Mouse (Mus musculus): ENCODE data around the gene Abcg4. TPM values are rescaled to one million over a fixed set of nuclear protein-coding genes. Genes with fewer than 3 reads are reported as not detected.

Gene Abcg4
- 52.4 and 58.7 TPM in 2 replicates for polyA plus RNA-seq (2012; rRNA removed)

GRCm38 (mm10) chr9:44288076-44288958 lies at the start of gene Abcg4:
Abcg4 (minus strand) TSS chr9:44288615.

GRCm38 (mm10) chr9:44334396-44335330 lies 46.2 kb upstream of the Abcg4 start, which contains the start of gene H2afx:
H2afx (plus strand) TSS chr9:44334694.

GRCm38 (mm10) chr9:44325768-44326370 lies 37.5 kb upstream of the Abcg4 start, which contains the start of gene Dpagt1:
Dpagt1 (plus strand) TSS chr9:44326019.

GRCm38 (mm10) chr9:44319887-44320798 lies 31.7 kb upstream of the Abcg4 start, which contains the start of gene C2cd2l:
C2cd2l (minus strand) TSS chr9:44320285.

GRCm38 (mm10) chr9:44305466-44306079 lies 17.2 kb upstream of the Abcg4 start, which contains the start of gene Hinfp:
Hinfp (minus strand) TSS chr9:44305671.

GRCm38 (mm10) chr9:44268432-44268831 lies 20.0 kb downstream of the Abcg4 start, which contains the start of gene Nlrx1:
Nlrx1 (minus strand) TSS chr9:44268599.

GRCm38 (mm10) chr9:44251314-44251713 lies 37.1 kb downstream of the Abcg4 start, which contains the start of gene Pdzd3:
Pdzd3 (minus strand) TSS chr9:44251471.

GRCm38 (mm10) chr9:44240399-44240798 lies 48.0 kb downstream of the Abcg4 start, which contains the start of gene Ccdc153:
Ccdc153 (plus strand) TSS chr9:44240676.

GRCm38 (mm10) chr9:44233802-44234478 lies 54.5 kb downstream of the Abcg4 start, which contains the start of gene Cbl:
Cbl (minus strand) TSS chr9:44234049.

Other genes with a start within 250 kb of the Abcg4 start
- gene Thy1, start 245.2 kb downstream of the Abcg4 start, polyA plus RNA-seq (2012; rRNA removed) = 8.2 and 13.4 TPM in 2 replicates
- 1.8 and 2.7 TPM in 2 replicates for gene Usp2, start 221.6 kb downstream of the Abcg4 start, polyA plus RNA-seq (2012; rRNA removed)
- gene Mfrp, start 186.9 kb downstream of the Abcg4 start, polyA plus RNA-seq (2012; rRNA removed) = 1.3 and 1.9 TPM in 2 replicates
- 4.3 and 5.5 TPM in 2 replicates for gene C1qtnf5, start 181.4 kb downstream of the Abcg4 start, polyA plus RNA-seq (2012; rRNA removed)
- 0.16 and 0.32 TPM in 2 replicates for gene Gm49380, start 175.1 kb downstream of the Abcg4 start, polyA plus RNA-seq (2012; rRNA removed)
- 30.0 and 33.0 TPM in 2 replicates for gene Rnf26, start 175.1 kb downstream of the Abcg4 start, polyA plus RNA-seq (2012; rRNA removed)
- 29.7 and 40.4 TPM in 2 replicates for gene Mcam, start 154.1 kb downstream of the Abcg4 start, polyA plus RNA-seq (2012; rRNA removed)
- gene Cbl, start 54.6 kb downstream of the Abcg4 start, polyA plus RNA-seq (2012; rRNA removed) = 22.4 and 23.4 TPM in 2 replicates
- gene Ccdc153, start 47.9 kb downstream of the Abcg4 start, polyA plus RNA-seq (2012; rRNA removed) = 0.07 and 0.13 TPM in 2 replicates
- 0.74 and 0.75 TPM in 2 replicates for gene Pdzd3, start 37.1 kb downstream of the Abcg4 start, polyA plus RNA-seq (2012; rRNA removed)
- gene Nlrx1, start 20.0 kb downstream of the Abcg4 start, polyA plus RNA-seq (2012; rRNA removed) = 4.3 and 4.6 TPM in 2 replicates
- 43.3 and 49.9 TPM in 2 replicates for gene Hinfp, start 17.1 kb upstream of the Abcg4 start, polyA plus RNA-seq (2012; rRNA removed)
- 47.2 and 53.2 TPM in 2 replicates for gene C2cd2l, start 31.7 kb upstream of the Abcg4 start, polyA plus RNA-seq (2012; rRNA removed)
- 38.7 and 39.4 TPM in 2 replicates for gene Dpagt1, start 37.4 kb upstream of the Abcg4 start, polyA plus RNA-seq (2012; rRNA removed)
- gene H2afx, start 46.1 kb upstream of the Abcg4 start, polyA plus RNA-seq (2012; rRNA removed) = 197 and 236 TPM in 2 replicates
- 50.4 and 50.6 TPM in 2 replicates for gene Hmbs, start 55.6 kb upstream of the Abcg4 start, polyA plus RNA-seq (2012; rRNA removed)
- gene Vps11, start 73.1 kb upstream of the Abcg4 start, polyA plus RNA-seq (2012; rRNA removed) = 36.0 and 37.5 TPM in 2 replicates
- 47.0 and 53.6 TPM in 2 replicates for gene Hyou1, start 90.9 kb upstream of the Abcg4 start, polyA plus RNA-seq (2012; rRNA removed)
- 48.9 and 50.0 TPM in 2 replicates for gene Slc37a4, start 108.2 kb upstream of the Abcg4 start, polyA plus RNA-seq (2012; rRNA removed)
- gene Rps25, start 118.5 kb upstream of the Abcg4 start, polyA plus RNA-seq (2012; rRNA removed) = 705 and 780 TPM in 2 replicates
- 169 and 183 TPM in 2 replicates for gene Trappc4, start 119.0 kb upstream of the Abcg4 start, polyA plus RNA-seq (2012; rRNA removed)
- 57.4 and 62.5 TPM in 2 replicates for gene Ccdc84, start 130.0 kb upstream of the Abcg4 start, polyA plus RNA-seq (2012; rRNA removed)
- gene Foxr1, start 152.5 kb upstream of the Abcg4 start, polyA plus RNA-seq (2012; rRNA removed) = not detected in 2 replicates
- 0.43 TPM in 1 of 2 replicates, not detected in the other for gene Upk2, start 166.4 kb upstream of the Abcg4 start, polyA plus RNA-seq (2012; rRNA removed)
- 18.8 and 23.9 TPM in 2 replicates for gene Bcl9l, start 194.2 kb upstream of the Abcg4 start, polyA plus RNA-seq (2012; rRNA removed)